In the genomic region with DNA sequence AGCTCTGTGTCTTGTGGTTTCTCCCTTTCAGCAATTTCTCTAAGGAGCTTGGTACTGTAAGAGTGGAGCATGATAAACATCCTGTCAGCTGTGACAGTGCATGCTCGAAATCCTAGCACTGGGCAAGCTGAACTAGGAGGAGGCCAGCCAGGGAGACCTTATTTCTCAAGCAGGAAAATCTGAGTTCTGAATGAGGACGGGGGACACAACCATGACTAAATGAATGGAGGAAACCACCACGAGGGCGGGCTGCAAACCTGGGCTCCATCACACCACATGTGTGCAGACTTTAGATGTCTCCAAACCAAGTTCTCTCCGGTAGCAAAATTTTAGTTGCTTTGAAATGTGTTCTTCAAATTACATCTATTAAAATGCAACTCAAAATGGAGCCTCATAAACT, we compare ENCODE assay signal across 24 mouse cellular contexts. TPM values are rescaled to one million over a fixed set of nuclear protein-coding genes. Genes with fewer than 3 reads are reported as not detected.
A peak's percentile ranks its signal among the peaks of the same experiment; 100 is the strongest.
DNase-seq lines count a peak whose midpoint lies in the region; ATAC-seq lines count a peak whose summit lies in the region.
"Had no signal": no experiment of that assay in that cellular context is flagged by ENCODE, and none has a peak within 500 bp of the region (broad histone marks: within the 10 kb centered on the region; RNA-seq: fewer than 3 reads in every experiment).

No protein-coding gene starts in this region.

- no peak overlapping the region for H3K4me2 ChIP-seq in liver, embryonic 11.5 days
- H3K4me2 ChIP-seq: forebrain, embryonic 13.5 days; heart, embryonic 13.5 days; hindbrain, embryonic 14.5 days had no signal

- 59% methylated on average over 5 of the region's 5 CpGs for WGBS in heart, embryonic 10.5 days
- 45% methylated on average over 5 of the region's 5 CpGs for WGBS in liver, embryonic 11.5 days

- intact Hi-C loops in heart, postnatal 14 days (cut with DNase I), result no loop called here

- H3K9ac ChIP-seq in liver, embryonic 11.5 days (ENCODE audit: low read depth, low read length), result no peak overlapping the region
- H3K9ac ChIP-seq: forebrain, embryonic 13.5 days; heart, embryonic 13.5 days; hindbrain, embryonic 14.5 days had no signal

- no peak overlapping the region for H3K27ac ChIP-seq in heart, embryonic 10.5 days
- H3K27ac ChIP-seq in liver, embryonic 11.5 days (ENCODE audit: low read depth, low read length), result no peak overlapping the region
- H3K27ac ChIP-seq: forebrain, embryonic 10.5 days; forebrain, embryonic 13.5 days; heart, embryonic 13.5 days; hindbrain, postnatal 0 days had no signal

- peak; percentile 56 for DNase-seq in heart, embryonic 10.5 days (ENCODE audit: low spot score)
- no peak for DNase-seq in heart, postnatal 14 days
- peak; percentile 11 for DNase-seq in liver, embryonic 11.5 days (ENCODE audit: low spot score)
- no peak for DNase-seq in liver
- peak; percentile 33 for DNase-seq in thymus, postnatal 0 days (ENCODE audit: low spot score)
- DNase-seq in thymus, postnatal 10 days (ENCODE audit: low spot score in 2 of 2), result no peak
- DNase-seq: adrenal gland, postnatal 10 days; adrenal gland, postnatal 36 days; B cell, adult 2 months; cerebellum, adult 18-20 months; cerebellum, adult 9-10 months; cerebellum, postnatal 14 days; gastrocnemius, postnatal 10 days; gastrocnemius, postnatal 36 days had no signal

- H3K4me1 ChIP-seq in heart, embryonic 10.5 days, result no peaks in the 10 kb centered on the region
- H3K4me1 ChIP-seq in liver, embryonic 11.5 days (replicated peaks; ENCODE audit: control insufficient read depth, insufficient read depth, low read length), result no peaks in the 10 kb centered on the region
- H3K4me1 ChIP-seq: heart, embryonic 13.5 days had no signal

- H3K4me3 ChIP-seq in heart, embryonic 10.5 days, result no peak overlapping the region
- no peak overlapping the region for H3K4me3 ChIP-seq in liver, embryonic 11.5 days (ENCODE audit: low read depth, low read length)
- H3K4me3 ChIP-seq: forebrain, embryonic 10.5 days; forebrain, embryonic 13.5 days; heart, embryonic 13.5 days had no signal

- no peak for ATAC-seq in liver, embryonic 11.5 days (replicated peaks; ENCODE audit: low FRiP score)
- ATAC-seq: forebrain, embryonic 13.5 days; forebrain, embryonic 16.5 days; hindbrain, postnatal 0 days; inflammation-experienced regulatory T-cells, adult 6 months; Patski had no signal

- H3K9me3 ChIP-seq in heart, embryonic 10.5 days, result no peaks in the 10 kb centered on the region
- H3K9me3 ChIP-seq in liver, embryonic 11.5 days (ENCODE audit: control insufficient read depth, low read length), result no peaks in the 10 kb centered on the region
- H3K9me3 ChIP-seq: forebrain, embryonic 10.5 days; forebrain, embryonic 13.5 days; G1E; heart, embryonic 13.5 days had no signal

- H3K27me3 ChIP-seq in heart, embryonic 10.5 days (ENCODE audit: insufficient read depth, poor library complexity, severe bottlenecking), result peaks cover 6% of the 10 kb centered on the region; the same call in 1 of the 2 replicates
- H3K27me3 ChIP-seq in liver, embryonic 11.5 days (replicated peaks; ENCODE audit: control insufficient read depth, insufficient read depth, low read length), result no peaks in the 10 kb centered on the region
- H3K27me3 ChIP-seq: CH12.LX; forebrain, embryonic 13.5 days had no signal

- H3K36me3 ChIP-seq in heart, embryonic 10.5 days, result no peaks in the 10 kb centered on the region
- no peaks in the 10 kb centered on the region for H3K36me3 ChIP-seq in liver, embryonic 11.5 days (ENCODE audit: control insufficient read depth, insufficient read depth, low read length)
- H3K36me3 ChIP-seq: forebrain, embryonic 10.5 days; G1E; heart, embryonic 13.5 days had no signal

RNA-seq across cellular contexts. Expression of gene Alg2, which starts 25.0 kb away (rescaled TPM):
- 36.2 and 57.0 TPM in 2 replicates for polyA plus RNA-seq in heart, embryonic 10.5 days (2016; fragmentation: Nextera tagmentation; extraction: Ambion mirVana)
- total RNA-seq in heart, postnatal 14 days (2021), result 1 to 10 TPM; 8.7 to 9.1 TPM
- 44.5 and 46.3 TPM in 2 replicates for polyA plus RNA-seq in liver, embryonic 11.5 days (2014; fragmentation: Nextera tagmentation; extraction: Ambion mirVana)
- 27.9 and 29.3 TPM in 2 replicates for polyA plus RNA-seq in thymus, postnatal 0 days (2015; fragmentation: Nextera tagmentation; extraction: Ambion mirVana)

RNA-seq across cellular contexts. Expression of gene Sec61b, which starts 25.3 kb away (rescaled TPM):
- polyA plus RNA-seq in heart, embryonic 10.5 days (2016; fragmentation: Nextera tagmentation; extraction: Ambion mirVana), result 205 and 295 TPM in 2 replicates
- total RNA-seq in heart, postnatal 14 days (2021), result 10 to 100 TPM; 26.6 to 27.8 TPM
- polyA plus RNA-seq in liver, embryonic 11.5 days (2014; fragmentation: Nextera tagmentation; extraction: Ambion mirVana), result 373 and 390 TPM in 2 replicates
- polyA plus RNA-seq in thymus, postnatal 0 days (2015; fragmentation: Nextera tagmentation; extraction: Ambion mirVana), result 467 and 510 TPM in 2 replicates

Comparison
In these comparisons a context has a peak if more than half of its experiments do, and no peak if none do; other contexts are left out.
1. DNase-seq: peak in heart, embryonic 10.5 days (single experiment), liver, embryonic 11.5 days (single experiment) and thymus, postnatal 0 days (single experiment); none in heart, postnatal 14 days (0 of 2), liver (single experiment) and thymus, postnatal 10 days (0 of 2).